Mouse (Mus musculus): ENCODE data around the gene Hs2st1. TPM values are rescaled to one million over a fixed set of nuclear protein-coding genes. Genes with fewer than 3 reads are reported as not detected.
"Not testable (repeated sequence)": the region's sequence is repeated elsewhere in the genome, so short reads cannot be mapped to it uniquely, and the experiment has no call there.

The Hs2st1 gene
- polyA plus RNA-seq, 1 experiment from 2014 or later, result 19.7 TPM

- not testable (repeated sequence) for H3K4me2 ChIP-seq (replicated peaks); H3K4me3 ChIP-seq; H3K9me3 ChIP-seq; H3K27ac ChIP-seq (replicated peaks); H3K27me3 ChIP-seq; ATAC-seq (replicated peaks); H3K36me3 ChIP-seq; H3K4me1 ChIP-seq; H3K9ac ChIP-seq (replicated peaks)
- WGBS, result 66% methylated on average over 7 of the region's 7 CpGs
Observed at GRCm38 (mm10) chr3:144605811-144606210, 35.8 kb upstream of the Hs2st1 start.

- no peaks in the 10 kb centered on the region for H3K4me1 ChIP-seq
- no peak overlapping the region for H3K9ac ChIP-seq (replicated peaks)
- WGBS, result 78% methylated on average over 7 of the region's 7 CpGs
- H3K27me3 ChIP-seq, result no peaks in the 10 kb centered on the region
- peaks cover 7% of the 10 kb centered on the region; the same call in 1 of the 2 replicates for H3K36me3 ChIP-seq
- no peak for ATAC-seq (replicated peaks)
- no peak overlapping the region for H3K4me2 ChIP-seq (replicated peaks)
- no peak overlapping the region for H3K27ac ChIP-seq (replicated peaks)
- no peaks in the 10 kb centered on the region for H3K9me3 ChIP-seq
- H3K4me3 ChIP-seq, result no peak overlapping the region
Observed at GRCm38 (mm10) chr3:144604205-144604604, 34.2 kb upstream of the Hs2st1 start.

- Histone ChIP-seq H3K9ac (replicated peaks) (no peak overlapping the region), H3K27ac (replicated peaks) (no peak overlapping the region), H3K9me3 (no peaks in the 10 kb centered on the region), H3K4me3 (no peak overlapping the region), H3K4me1 (0 out of 2 replicates have a peak, but pooled peaks cover 3% of the 10 kb centered on the region), H3K27me3 (no peaks in the 10 kb centered on the region), H3K4me2 (replicated peaks) (no peak overlapping the region), H3K36me3 (peaks cover 7% of the 10 kb centered on the region; the same call in 1 of the 2 replicates)
- ATAC-seq (replicated peaks), result no peak
- WGBS, result 95% methylated on average over 3 of the region's 3 CpGs
Observed at GRCm38 (mm10) chr3:144603558-144603957, 33.6 kb upstream of the Hs2st1 start.

GRCm38 (mm10) chr3:144602819-144603218 lies 32.8 kb upstream of the Hs2st1 start:
- Histone ChIP-seq H3K9ac (replicated peaks) (no peak overlapping the region), H3K27me3 (no peaks in the 10 kb centered on the region), H3K27ac (replicated peaks) (no peak overlapping the region), H3K36me3 (peaks cover 7% of the 10 kb centered on the region; the same call in 1 of the 2 replicates), H3K4me2 (replicated peaks) (no peak overlapping the region), H3K9me3 (no peaks in the 10 kb centered on the region), H3K4me1 (peaks cover 10% of the 10 kb centered on the region), H3K4me3 (no peak overlapping the region)
- 84% methylated on average over 7 of the region's 7 CpGs for WGBS
- ATAC-seq (replicated peaks), result no peak

- Histone ChIP-seq H3K4me1 (peaks cover 12% of the 10 kb centered on the region), H3K36me3 (peaks cover 7% of the 10 kb centered on the region; the same call in 1 of the 2 replicates), H3K4me3 (no peak overlapping the region), H3K27ac (replicated peaks) (no peak overlapping the region), H3K4me2 (replicated peaks) (no peak overlapping the region), H3K9me3 (no peaks in the 10 kb centered on the region), H3K9ac (replicated peaks) (no peak overlapping the region), H3K27me3 (no peaks in the 10 kb centered on the region)
- ATAC-seq (replicated peaks), result no peak
- WGBS, result 83% methylated on average over 4 of the region's 4 CpGs
Observed at GRCm38 (mm10) chr3:144602413-144602812, 32.4 kb upstream of the Hs2st1 start.

GRCm38 (mm10) chr3:144597790-144598467 lies 27.9 kb upstream of the Hs2st1 start:
- Histone ChIP-seq H3K27me3 (no peaks in the 10 kb centered on the region), H3K4me1 (peaks cover 21% of the 10 kb centered on the region), H3K9ac (replicated peaks) (no peak overlapping the region), H3K36me3 (peaks cover 13% of the 10 kb centered on the region; the same call in 1 of the 2 replicates), H3K4me3 (no peak overlapping the region), H3K9me3 (no peaks in the 10 kb centered on the region), H3K27ac (replicated peaks) (peak overlapping the region; percentile 40; the same call in 1 of the 2 replicates), H3K4me2 (replicated peaks) (no peak overlapping the region)
- peak; percentile 70 for ATAC-seq (replicated peaks)
- 9% methylated on average over 12 of the region's 12 CpGs for WGBS

GRCm38 (mm10) chr3:144597121-144597520 lies 27.1 kb upstream of the Hs2st1 start:
- Histone ChIP-seq H3K4me1 (peaks cover 21% of the 10 kb centered on the region), H3K9me3 (no peaks in the 10 kb centered on the region), H3K36me3 (peaks cover 13% of the 10 kb centered on the region; the same call in 1 of the 2 replicates), H3K27me3 (no peaks in the 10 kb centered on the region), H3K4me2 (replicated peaks) (no peak overlapping the region), H3K4me3 (no peak overlapping the region), H3K9ac (replicated peaks) (no peak overlapping the region), H3K27ac (replicated peaks) (0 out of 2 replicates have a peak overlapping the region, but pooled peaks have one; percentile 23)
- ATAC-seq (replicated peaks), result peak; percentile 86
- 4% methylated on average over 4 of the region's 4 CpGs for WGBS

- H3K27me3 ChIP-seq, result no peaks in the 10 kb centered on the region
- H3K27ac ChIP-seq (replicated peaks), result no peak overlapping the region
- no peak overlapping the region for H3K4me3 ChIP-seq
- H3K4me1 ChIP-seq, result peaks cover 15% of the 10 kb centered on the region
- WGBS, result 47% methylated on average over 9 of the region's 9 CpGs
- peaks cover 19% of the 10 kb centered on the region for H3K36me3 ChIP-seq
- ATAC-seq (replicated peaks), result no peak
- no peaks in the 10 kb centered on the region for H3K9me3 ChIP-seq
- no peak overlapping the region for H3K4me2 ChIP-seq (replicated peaks)
- H3K9ac ChIP-seq (replicated peaks), result no peak overlapping the region
Observed at GRCm38 (mm10) chr3:144592992-144593785, 23.2 kb upstream of the Hs2st1 start.

GRCm38 (mm10) chr3:144589189-144589890 lies 19.4 kb upstream of the Hs2st1 start:
- WGBS, result 81% methylated on average over 8 of the region's 8 CpGs
- no peak for ATAC-seq (replicated peaks)
- H3K4me2 ChIP-seq (replicated peaks), result no peak overlapping the region

GRCm38 (mm10) chr3:144586731-144587130 lies 16.8 kb upstream of the Hs2st1 start:
- no peaks in the 10 kb centered on the region for H3K27me3 ChIP-seq
- H3K36me3 ChIP-seq, result peaks cover 30% of the 10 kb centered on the region
- WGBS, result 86% methylated on average over 7 of the region's 7 CpGs
- H3K27ac ChIP-seq (replicated peaks), result no peak overlapping the region
- peaks cover 4% of the 10 kb centered on the region; the same call in 1 of the 2 replicates for H3K4me1 ChIP-seq
- H3K9ac ChIP-seq (replicated peaks), result no peak overlapping the region
- no peaks in the 10 kb centered on the region for H3K9me3 ChIP-seq
- H3K4me2 ChIP-seq (replicated peaks), result no peak overlapping the region
- no peak overlapping the region for H3K4me3 ChIP-seq
- ATAC-seq (replicated peaks), result no peak

More at GRCm38 (mm10) chr3:144589189-144589890, 19.4 kb upstream of the Hs2st1 start:
- H3K27ac ChIP-seq (replicated peaks), result no peak overlapping the region
- H3K4me3 ChIP-seq, result no peak overlapping the region
- no peak overlapping the region for H3K9ac ChIP-seq (replicated peaks)
- H3K4me1 ChIP-seq, result peaks cover 4% of the 10 kb centered on the region; the same call in 1 of the 2 replicates
- no peaks in the 10 kb centered on the region for H3K27me3 ChIP-seq
- no peaks in the 10 kb centered on the region for H3K9me3 ChIP-seq
- H3K36me3 ChIP-seq, result peaks cover 23% of the 10 kb centered on the region

- Histone ChIP-seq H3K27me3 (no peaks in the 10 kb centered on the region), H3K36me3 (peaks cover 34% of the 10 kb centered on the region), H3K4me1 (peaks cover 4% of the 10 kb centered on the region; the same call in 1 of the 2 replicates), H3K4me3 (no peak overlapping the region), H3K9me3 (no peaks in the 10 kb centered on the region), H3K27ac (replicated peaks) (no peak overlapping the region), H3K9ac (replicated peaks) (no peak overlapping the region), H3K4me2 (replicated peaks) (no peak overlapping the region)
- 81% methylated on average over 6 of the region's 6 CpGs for WGBS
- ATAC-seq (replicated peaks), result no peak
Observed at GRCm38 (mm10) chr3:144584789-144585553, 15.0 kb upstream of the Hs2st1 start.
